Mouse (Mus musculus) megakaryocyte-erythroid progenitor cell, adult 5-6 weeks (primary cell): Measurements from ENCODE around the gene Fgfr2. TPM values are rescaled to one million over a fixed set of nuclear protein-coding genes. Genes with fewer than 3 reads are reported as not detected.

Source experiments
- ATAC-seq: replicated peaks from 2 replicates; pipeline ENCODE4 v1.8.0; 2016; ENCODE audit warnings: mild to moderate bottlenecking, inconsistent platforms; ENCODE audit not compliant: severe bottlenecking, poor library complexity, low FRiP score, low TSS enrichment
- total RNA-seq, 2 experiments: library from RNA; stranded (forward) in 1 of 2; stranded (reverse) in 1 of 2; fragments of 200-1000, 215-1000 nt in 1 of 2; fragments of >200 nt in 1 of 2; fragmentation: Nextera tagmentation in 1 of 2; gene quantifications; 2 replicates each; pipeline ENCODE4 v1.2.3; 2014 to 2017

Fgfr2 gene
- total RNA-seq, 2 experiments from 2014 or later, result not detected

GRCm38 (mm10) chr7:130278000-130278737 is 2845.0 kb downstream of the Fgfr2 start:
- ATAC-seq, result no peak

- ATAC-seq, result peak; percentile 86
These were observed 2849.9 kb downstream of the Fgfr2 start for GRCm38 (mm10) chr7:130273265-130273664.

GRCm38 (mm10) chr7:130270807-130271206 is 2852.3 kb downstream of the Fgfr2 start:
- ATAC-seq, result no peak

- no peak for ATAC-seq
These were observed 2853.9 kb downstream of the Fgfr2 start for GRCm38 (mm10) chr7:130269124-130269867.

GRCm38 (mm10) chr7:130267099-130267498 is 2856.1 kb downstream of the Fgfr2 start:
- no peak for ATAC-seq

GRCm38 (mm10) chr7:130266166-130266490 is 2857.0 kb downstream of the Fgfr2 start:
- peak; percentile 68 for ATAC-seq

- ATAC-seq, result no peak
These were observed 2857.6 kb downstream of the Fgfr2 start for GRCm38 (mm10) chr7:130265319-130266165.

- ATAC-seq, result no peak
These were observed 2858.4 kb downstream of the Fgfr2 start for GRCm38 (mm10) chr7:130264616-130265318.

- no peak for ATAC-seq
These were observed 2859.3 kb downstream of the Fgfr2 start for GRCm38 (mm10) chr7:130263799-130264351.

- no peak for ATAC-seq
These were observed 2859.9 kb downstream of the Fgfr2 start for GRCm38 (mm10) chr7:130263233-130263594.

- no peak for ATAC-seq
These were observed 2860.5 kb downstream of the Fgfr2 start for GRCm38 (mm10) chr7:130262528-130263232.

GRCm38 (mm10) chr7:130261684-130262527 is 2861.2 kb downstream of the Fgfr2 start:
- ATAC-seq, result no peak

- ATAC-seq, result no peak
These were observed 2862.1 kb downstream of the Fgfr2 start for GRCm38 (mm10) chr7:130260905-130261683.

- ATAC-seq, result no peak
These were observed 2863.1 kb downstream of the Fgfr2 start for GRCm38 (mm10) chr7:130260060-130260459.

GRCm38 (mm10) chr7:130258704-130259295 is 2864.3 kb downstream of the Fgfr2 start:
- ATAC-seq, result no peak

- ATAC-seq, result no peak
These were observed 2865.0 kb downstream of the Fgfr2 start for GRCm38 (mm10) chr7:130257991-130258703.
